In the genomic region with DNA sequence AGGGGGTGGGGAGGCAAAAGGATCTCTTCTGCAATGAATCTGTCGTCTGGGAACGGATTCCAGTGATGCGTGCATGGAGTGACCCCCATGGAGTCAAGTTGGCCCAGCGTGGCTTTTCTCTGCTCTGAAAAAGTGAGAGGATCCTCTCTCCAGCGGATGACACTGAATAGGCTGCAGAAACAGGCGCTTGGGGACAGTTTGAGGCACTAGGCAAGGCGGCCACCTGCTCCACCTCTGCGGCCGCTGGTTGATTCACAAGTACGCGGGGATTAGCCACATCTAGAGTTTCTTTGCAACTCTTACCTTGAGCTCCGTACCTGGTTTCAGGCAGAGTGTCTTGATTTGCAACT, we compare ENCODE assay signal across 9 mouse cellular contexts.
DNase-seq lines count a peak whose midpoint lies in the region; ATAC-seq lines count a peak whose summit lies in the region.
"Had no signal": no experiment of that assay in that cellular context is flagged by ENCODE, and none has a peak within 500 bp of the region (broad histone marks: within the 10 kb centered on the region; RNA-seq: fewer than 3 reads in every experiment).

No protein-coding gene starts in this region.

- no peaks in the 10 kb centered on the region for H3K9me3 ChIP-seq in kidney, embryonic 16.5 days (ENCODE audit: low read length)
- H3K9me3 ChIP-seq in embryonic facial prominence, embryonic 14.5 days (ENCODE audit: control insufficient read depth, low read length), result no peaks in the 10 kb centered on the region
- H3K9me3 ChIP-seq in hindbrain, embryonic 16.5 days (ENCODE audit: control insufficient read depth, low read length), result no peaks in the 10 kb centered on the region
- H3K9me3 ChIP-seq in midbrain, embryonic 15.5 days, result no peaks in the 10 kb centered on the region

- no peak overlapping the region; the same call in 1 of the 2 replicates for H3K27ac ChIP-seq in kidney, embryonic 16.5 days (ENCODE audit: low read length)
- H3K27ac ChIP-seq in embryonic facial prominence, embryonic 14.5 days (replicated peaks; ENCODE audit: low read depth, low read length), result peak overlapping the region; percentile 61; the same call in 1 of the 2 replicates
- peak overlapping the region; percentile 62; the same call in 1 of the 2 replicates for H3K27ac ChIP-seq in hindbrain, embryonic 16.5 days (ENCODE audit: low read depth, low read length)
- peak overlapping the region; percentile 66; the same call in 1 of the 2 replicates for H3K27ac ChIP-seq in midbrain, embryonic 15.5 days

- H3K9ac ChIP-seq in kidney, embryonic 16.5 days (replicated peaks; ENCODE audit: low read length), result peak overlapping the region; percentile 73
- H3K9ac ChIP-seq in embryonic facial prominence, embryonic 14.5 days (ENCODE audit: low read depth, low read length), result peak overlapping the region; percentile 60
- H3K9ac ChIP-seq in hindbrain, embryonic 16.5 days (ENCODE audit: low read depth, low read length), result peak overlapping the region; percentile 62
- peak overlapping the region; percentile 44 for H3K9ac ChIP-seq in midbrain, embryonic 15.5 days

- no peaks in the 10 kb centered on the region for H3K36me3 ChIP-seq in kidney, embryonic 16.5 days (ENCODE audit: insufficient read depth, low read length)
- no peaks in the 10 kb centered on the region for H3K36me3 ChIP-seq in embryonic facial prominence, embryonic 14.5 days (ENCODE audit: control insufficient read depth, insufficient read depth, low read length)
- no peaks in the 10 kb centered on the region for H3K36me3 ChIP-seq in hindbrain, embryonic 16.5 days (ENCODE audit: control insufficient read depth, insufficient read depth, low read length)
- no peaks in the 10 kb centered on the region for H3K36me3 ChIP-seq in midbrain, embryonic 15.5 days (replicated peaks)

- H3K27me3 ChIP-seq in kidney, embryonic 16.5 days (ENCODE audit: insufficient read depth, low read length), result no peaks in the 10 kb centered on the region; the same call in 1 of the 2 replicates
- H3K27me3 ChIP-seq in embryonic facial prominence, embryonic 14.5 days (replicated peaks; ENCODE audit: control insufficient read depth, insufficient read depth, low read length), result 0 out of 2 replicates have a peak, but pooled peaks cover 5% of the 10 kb centered on the region
- H3K27me3 ChIP-seq in hindbrain, embryonic 16.5 days (replicated peaks; ENCODE audit: control insufficient read depth, insufficient read depth, low read length), result no peaks in the 10 kb centered on the region
- H3K27me3 ChIP-seq in midbrain, embryonic 15.5 days (replicated peaks), result peaks cover 8% of the 10 kb centered on the region; the same call in 1 of the 2 replicates
- H3K27me3 ChIP-seq: Patski had no signal

- H3K4me2 ChIP-seq in kidney, embryonic 16.5 days (replicated peaks; ENCODE audit: low read depth, low read length), result peak overlapping the region; percentile 75
- peak overlapping the region; percentile 67 for H3K4me2 ChIP-seq in embryonic facial prominence, embryonic 14.5 days (ENCODE audit: low read depth, low read length)
- peak overlapping the region; percentile 78 for H3K4me2 ChIP-seq in hindbrain, embryonic 16.5 days (ENCODE audit: low read length)
- peak overlapping the region; percentile 68 for H3K4me2 ChIP-seq in midbrain, embryonic 15.5 days

- peak; percentile 82 for ATAC-seq in kidney, embryonic 16.5 days (ENCODE audit: low FRiP score, low TSS enrichment)
- peak; percentile 61 for ATAC-seq in embryonic facial prominence, embryonic 14.5 days (ENCODE audit: low read depth)
- ATAC-seq in hindbrain, embryonic 16.5 days, result peak; percentile 55
- ATAC-seq in midbrain, embryonic 15.5 days (replicated peaks), result no peak; the same call in 1 of the 2 replicates

- H3K4me1 ChIP-seq in kidney, embryonic 16.5 days (ENCODE audit: insufficient read depth, low read length), result peaks cover 10% of the 10 kb centered on the region
- peaks cover 12% of the 10 kb centered on the region for H3K4me1 ChIP-seq in embryonic facial prominence, embryonic 14.5 days (ENCODE audit: control insufficient read depth, insufficient read depth, low read length)
- H3K4me1 ChIP-seq in hindbrain, embryonic 16.5 days (ENCODE audit: control insufficient read depth, insufficient read depth, low read depth, low read length), result peaks cover 7% of the 10 kb centered on the region
- peaks cover 24% of the 10 kb centered on the region for H3K4me1 ChIP-seq in midbrain, embryonic 15.5 days

- WGBS in kidney, embryonic 16.5 days, result 3% methylated on average over 12 of the region's 12 CpGs
- 6% methylated on average over 12 of the region's 12 CpGs for WGBS in embryonic facial prominence, embryonic 14.5 days
- 2% methylated on average over 12 of the region's 12 CpGs for WGBS in hindbrain, embryonic 16.5 days
- 0% methylated on average over 12 of the region's 12 CpGs for WGBS in midbrain, embryonic 15.5 days

- peak overlapping the region; percentile 50 for H3K4me3 ChIP-seq in kidney, embryonic 16.5 days (ENCODE audit: low read length)
- peak overlapping the region; percentile 39 for H3K4me3 ChIP-seq in embryonic facial prominence, embryonic 14.5 days (ENCODE audit: low read depth, low read length)
- H3K4me3 ChIP-seq in hindbrain, embryonic 16.5 days (ENCODE audit: low read length), result peak overlapping the region; percentile 42
- peak overlapping the region; percentile 39 for H3K4me3 ChIP-seq in midbrain, embryonic 15.5 days

- no peak for DNase-seq in kidney, adult 11 months
- no peak for DNase-seq in embryonic facial prominence, embryonic 14.5 days (ENCODE audit: low spot score)
- no peak for DNase-seq in spleen, postnatal 4 days (ENCODE audit: low spot score in 2 of 2)
- DNase-seq in spleen, postnatal 14 days (ENCODE audit: low spot score in 2 of 2), result no peak
- DNase-seq in cerebellum, postnatal 14 days, result no peak
